Mouse (Mus musculus) heart, postnatal 25 days (tissue): Measurements from ENCODE around the gene Cog1. TPM values are rescaled to one million over a fixed set of nuclear protein-coding genes. Genes with fewer than 3 reads are reported as not detected.

Source experiments
- DNase-seq: peaks from one replicate; pipeline ENCODE4 v3.0.0; 2022; ENCODE audit warnings: low spot score
- intact Hi-C: fragments of 180-260 bp; cut with DNase I; formaldehyde crosslinking; loops from one replicate; pipeline ENCODE4 v1.15.1; 2025
- total RNA-seq, 2 experiments: library from RNA; stranded (reverse); gene quantifications; 2 replicates each; pipeline ENCODE4 v1.2.3; 2021

Cog1 gene
- 10 to 100 TPM; 16.4 to 17.1 TPM for total RNA-seq

DNA sequence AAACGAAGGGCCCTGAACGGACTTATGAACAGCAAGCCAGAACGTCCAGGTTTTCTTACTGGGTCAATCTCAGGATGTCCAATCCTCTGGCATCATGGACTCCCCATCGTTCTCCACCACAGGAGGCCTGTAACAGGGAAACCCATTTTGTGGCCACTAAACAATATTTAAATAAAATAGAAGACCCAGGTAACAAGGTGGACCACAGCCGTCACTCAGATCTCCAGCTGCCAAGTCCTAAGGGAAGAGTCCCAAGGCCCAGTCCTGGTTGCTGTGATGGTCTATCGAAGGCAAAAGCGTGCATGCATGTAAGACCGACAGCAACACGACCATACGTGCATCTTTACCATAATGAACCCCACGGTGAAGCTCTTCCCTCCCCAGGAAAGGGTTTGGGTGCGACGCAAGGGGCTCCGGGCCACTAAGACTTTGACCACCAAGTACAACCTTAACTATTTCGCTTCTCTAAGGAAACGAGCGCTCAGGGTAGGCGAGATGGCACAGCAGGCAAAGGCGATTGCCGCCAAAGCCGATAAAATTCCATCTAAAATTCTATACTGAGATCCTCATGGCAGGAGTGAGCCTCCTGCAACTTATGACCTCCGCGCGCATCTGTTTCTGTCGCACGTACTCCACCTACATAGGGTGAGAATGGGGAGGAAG, at the start of gene Cog1:
Gene Cog1, plus strand, starts transcription at position 480 of the 663 bp plus-strand sequence.
- DNase-seq, result no peak
- intact Hi-C loops, result loop anchor here (1.0 kb wide), 2 partner anchors 33 to 163 kb away; no protein-coding TSS in a partner anchor

- intact Hi-C loops, result no loop called here
- DNase-seq, result no peak
Observed at GRCm38 (mm10) chr11:113600526-113601245, 48.3 kb upstream of the Cog1 start.

DNA sequence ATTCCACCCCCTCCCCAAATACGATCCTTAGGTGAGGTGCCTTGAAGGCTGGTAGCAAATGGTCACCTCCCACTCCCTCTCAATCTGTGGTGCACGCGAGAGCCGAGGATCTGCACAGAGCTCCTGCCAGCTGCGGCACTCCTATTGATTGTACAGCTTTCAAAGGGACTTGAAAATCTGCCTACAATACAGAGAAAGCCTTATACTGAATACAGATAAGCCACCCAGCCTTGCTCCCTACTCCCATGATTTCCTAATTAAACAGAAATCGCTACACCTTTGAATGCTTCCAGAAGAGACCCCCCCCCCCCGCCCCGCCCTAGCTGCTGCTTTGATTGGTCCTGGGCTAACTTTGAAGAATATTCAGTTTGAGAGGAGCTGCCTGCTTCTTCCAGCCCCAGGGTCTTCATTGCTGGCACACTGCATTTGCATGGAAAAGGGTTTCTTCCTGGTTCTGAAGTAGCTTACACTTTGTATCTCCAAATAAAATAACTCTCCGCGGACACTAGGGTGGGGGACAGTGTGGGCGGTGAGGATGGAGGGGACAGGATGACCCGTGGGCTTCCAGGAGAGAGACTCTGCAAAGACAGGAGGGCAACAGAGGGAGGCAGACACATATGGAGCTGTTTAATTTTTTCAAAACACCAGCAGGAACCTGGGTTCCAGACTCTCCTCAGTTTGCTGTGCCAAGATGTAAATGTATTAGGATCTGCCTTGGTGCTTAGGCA, 47.2 kb upstream of the Cog1 start:
- intact Hi-C loops, result no loop called here

DNA sequence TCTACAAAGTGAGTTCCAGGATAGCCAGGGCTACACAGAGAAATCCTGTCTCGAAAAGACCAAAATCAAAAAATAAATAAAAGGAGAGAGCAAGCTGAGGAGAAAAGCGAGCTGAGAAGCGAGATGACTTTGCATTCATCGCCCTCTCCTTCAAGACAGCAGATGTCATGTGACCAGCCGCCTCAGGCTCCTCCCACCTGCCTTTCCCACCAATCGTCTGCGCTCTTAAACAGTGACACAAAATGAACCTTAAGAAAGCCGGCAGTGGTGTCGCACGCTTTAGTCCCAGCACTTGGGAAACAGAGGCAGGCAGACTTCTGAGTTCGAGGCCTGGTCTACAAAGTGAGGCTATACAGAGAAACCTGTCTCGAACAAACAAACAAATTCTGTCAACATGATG, 41.4 kb upstream of the Cog1 start:
- no peak for DNase-seq
- intact Hi-C loops, result no loop called here

More for the DNA sequence above, 47.2 kb upstream of the Cog1 start:
- DNase-seq, result no peak

DNA sequence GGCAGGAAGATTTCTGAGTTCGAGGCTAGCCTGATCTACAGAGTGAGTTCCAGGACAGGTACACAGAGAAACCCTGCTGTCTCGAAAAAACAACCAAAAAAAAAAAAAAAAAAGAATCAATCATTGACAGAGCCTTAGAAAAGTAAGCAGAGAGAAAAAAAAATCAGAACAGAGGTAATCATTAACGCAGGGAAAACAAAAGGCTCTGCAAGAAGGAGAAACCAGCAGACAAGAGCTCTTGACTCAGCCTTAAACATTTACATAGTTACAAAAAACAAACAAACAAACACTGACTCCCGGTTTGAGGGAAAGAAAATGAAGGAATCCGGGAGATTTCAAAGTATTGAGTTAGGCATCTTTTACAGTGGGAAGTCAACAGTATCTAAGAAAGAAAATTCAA, 39.4 kb upstream of the Cog1 start:
- intact Hi-C loops, result no loop called here
- DNase-seq, result no peak

GRCm38 (mm10) chr11:113610266-113610665, 38.7 kb upstream of the Cog1 start:
- intact Hi-C loops, result no loop called here
- no peak for DNase-seq

- intact Hi-C loops, result no loop called here
- no peak for DNase-seq
Observed at GRCm38 (mm10) chr11:113611112-113611646, 37.8 kb upstream of the Cog1 start.

GRCm38 (mm10) chr11:113611664-113612611, 37.0 kb upstream of the Cog1 start:
- no peak for DNase-seq
- intact Hi-C loops, result no loop called here

- DNase-seq, result no peak
- intact Hi-C loops, result no loop called here
Observed at GRCm38 (mm10) chr11:113614476-113614875, 34.5 kb upstream of the Cog1 start.

- intact Hi-C loops, result loop anchor here (5.0 kb wide), 2 partner anchors 320 to 440 kb away; no protein-coding TSS in a partner anchor
- DNase-seq, result no peak
Observed at GRCm38 (mm10) chr11:113617132-113617911, 31.6 kb upstream of the Cog1 start.

DNA sequence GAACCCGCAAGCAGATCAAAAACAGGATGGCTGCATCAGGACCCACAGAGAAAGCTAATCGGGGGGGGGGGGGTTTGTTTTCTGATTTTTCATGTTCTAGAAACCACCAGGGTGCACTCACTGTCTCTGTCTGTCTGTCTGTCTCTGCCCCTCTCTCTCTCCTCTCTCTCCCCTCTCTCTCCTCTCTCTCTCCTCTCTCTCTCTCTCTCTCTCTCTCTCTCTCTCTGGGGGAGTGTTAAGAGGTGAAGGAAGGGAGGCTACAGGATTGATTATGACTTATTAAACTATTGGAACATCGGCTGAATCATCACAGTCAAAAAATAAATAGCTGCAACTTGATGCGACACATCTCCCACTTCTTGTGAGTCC, 30.7 kb upstream of the Cog1 start:
- intact Hi-C loops, result loop anchor here (5.0 kb wide), 2 partner anchors 321 to 441 kb away; no protein-coding TSS in a partner anchor
- DNase-seq, result no peak

- intact Hi-C loops, result loop anchor here (5.0 kb wide), 2 partner anchors 322 to 442 kb away; no protein-coding TSS in a partner anchor
- DNase-seq, result peak; percentile 20
Observed at GRCm38 (mm10) chr11:113618672-113619419, 30.1 kb upstream of the Cog1 start, which contains the start of gene Sstr2. Sstr2 (plus strand) TSS chr11:113619342.

DNA sequence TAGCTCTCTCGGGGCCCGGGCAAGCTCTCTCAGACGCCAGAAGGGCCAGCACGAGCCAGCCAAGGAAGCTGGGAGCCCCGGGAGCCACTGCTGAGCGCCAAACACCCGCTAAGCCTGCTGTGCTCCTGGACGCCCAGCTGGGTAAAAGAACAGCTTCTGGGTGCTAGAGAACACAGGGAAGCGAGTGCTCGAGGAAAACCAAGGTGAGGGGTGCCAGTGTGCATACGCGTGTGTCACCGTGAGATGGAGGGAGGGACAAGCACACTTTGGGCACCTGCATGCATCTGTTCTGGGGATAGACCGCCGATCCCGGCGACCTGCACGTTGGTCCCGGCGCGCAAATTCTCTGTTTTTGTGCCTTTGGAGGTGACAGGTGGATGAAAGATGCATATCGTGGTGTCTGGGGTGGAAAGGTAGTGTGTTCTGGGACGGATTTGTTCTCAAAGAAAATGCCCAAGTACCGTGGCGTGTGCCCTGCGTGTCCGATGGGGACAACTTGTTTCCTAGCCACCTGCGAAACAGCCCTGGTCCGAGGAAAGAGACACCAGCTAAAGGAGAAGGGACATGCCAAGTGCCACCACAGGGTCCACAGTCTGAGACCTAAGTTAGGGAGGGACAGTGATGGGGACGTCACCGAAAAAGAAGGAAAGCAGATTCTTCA, 29.4 kb upstream of the Cog1 start:
- DNase-seq, result no peak
- intact Hi-C loops, result loop anchor here (5.0 kb wide), 2 partner anchors 322 to 442 kb away; no protein-coding TSS in a partner anchor

- no peak for DNase-seq
- intact Hi-C loops, result no loop called here
Observed at GRCm38 (mm10) chr11:113621001-113621400, 28.0 kb upstream of the Cog1 start.

GRCm38 (mm10) chr11:113622028-113622427, 26.9 kb upstream of the Cog1 start:
- no peak for DNase-seq
- intact Hi-C loops, result no loop called here

- intact Hi-C loops, result no loop called here
- no peak for DNase-seq
Observed at GRCm38 (mm10) chr11:113625437-113625836, 23.5 kb upstream of the Cog1 start.

- intact Hi-C loops, result no loop called here
- DNase-seq, result no peak
Observed at GRCm38 (mm10) chr11:113627785-113628184, 21.2 kb upstream of the Cog1 start.
